Mouse (Mus musculus): ENCODE measurements around the gene Nrap.

DNA sequence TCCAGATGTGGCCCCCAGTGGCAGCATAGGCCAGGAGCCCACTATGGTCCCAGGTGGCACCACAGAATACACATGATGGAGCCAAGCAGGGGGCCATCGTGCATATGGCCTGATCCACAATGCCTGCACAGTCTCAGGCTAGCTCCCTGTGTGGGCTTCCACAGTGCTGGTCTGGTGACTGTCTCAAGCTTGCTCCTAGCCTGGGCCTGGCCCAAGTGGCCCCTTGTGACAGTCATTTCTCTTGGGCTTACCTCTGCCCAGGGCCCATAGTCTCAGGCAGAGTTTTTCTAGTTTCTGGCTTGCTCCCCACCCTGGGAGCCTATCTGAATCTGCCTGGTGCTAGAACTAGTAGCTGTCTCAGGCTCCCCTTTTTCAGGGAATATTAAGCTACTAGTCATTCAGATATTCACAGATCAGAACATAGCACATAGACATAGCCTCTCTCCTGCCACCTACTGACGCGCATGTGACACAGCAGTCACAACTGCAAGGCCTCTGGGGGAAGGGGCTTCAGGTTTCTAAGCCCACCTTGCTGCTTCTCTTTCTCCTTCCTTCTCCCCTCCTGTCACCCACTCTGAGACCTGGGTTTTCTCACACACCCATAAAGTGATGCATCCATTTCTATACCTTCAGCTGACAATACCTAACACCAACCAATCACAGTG, 112.6 kb downstream of the Nrap start:
- no peak for TF ChIP-seq POLR2A (IDR thresholded peaks at IDR 0.05; ENCODE audit: extremely low read depth, insufficient read depth, low read length)
- peak; percentile 83 for TF ChIP-seq CTCF (IDR thresholded peaks at IDR 0.05; ENCODE audit: low read depth, low read length)

Measured in liver, adult 2 months (tissue).